Mouse (Mus musculus): ENCODE measurements at regions not wholly inside any gene's neighbourhood (a gene's known extent, or its start where the extent isn't known, plus 50 kb on each side); places are given as distances from the start of the nearest gene placed in this dataset.

DNA sequence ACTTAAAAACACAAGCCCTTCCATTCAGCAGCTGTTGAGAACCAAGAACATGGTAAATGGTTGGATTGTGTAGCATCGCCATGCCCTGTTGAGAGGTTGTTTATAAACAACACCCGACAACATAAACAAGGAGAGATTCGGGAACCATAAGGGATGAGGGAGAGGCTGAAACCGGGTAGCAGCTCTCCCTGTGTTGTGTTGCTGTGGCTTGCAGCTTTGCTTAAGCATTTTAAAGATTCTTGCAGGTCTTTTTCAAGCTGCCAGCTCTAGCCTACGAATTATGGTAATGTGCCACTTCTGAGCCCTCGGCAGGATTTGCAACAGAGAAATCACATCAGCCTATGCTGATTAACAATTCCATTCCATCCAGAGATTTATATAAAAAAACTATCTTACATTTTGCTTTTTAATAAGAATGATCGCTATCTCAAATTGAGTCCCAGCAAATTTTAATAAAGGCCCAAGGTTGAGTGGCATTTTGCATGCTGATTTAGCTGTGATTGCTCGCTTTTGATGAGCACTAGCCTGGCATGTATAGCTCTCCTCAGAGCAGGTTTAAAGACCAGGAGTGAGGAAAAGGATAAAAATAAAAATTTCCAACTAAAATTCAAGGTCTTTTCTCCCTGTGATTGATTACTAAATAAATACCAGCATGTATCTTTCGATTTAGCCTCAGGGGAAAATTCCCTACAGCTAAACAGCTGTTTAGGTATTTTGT lies 445.7 kb upstream of the 4930412O13Rik start:
- DNase-seq (ENCODE audit: low read depth, low spot score) = no peak

DNA sequence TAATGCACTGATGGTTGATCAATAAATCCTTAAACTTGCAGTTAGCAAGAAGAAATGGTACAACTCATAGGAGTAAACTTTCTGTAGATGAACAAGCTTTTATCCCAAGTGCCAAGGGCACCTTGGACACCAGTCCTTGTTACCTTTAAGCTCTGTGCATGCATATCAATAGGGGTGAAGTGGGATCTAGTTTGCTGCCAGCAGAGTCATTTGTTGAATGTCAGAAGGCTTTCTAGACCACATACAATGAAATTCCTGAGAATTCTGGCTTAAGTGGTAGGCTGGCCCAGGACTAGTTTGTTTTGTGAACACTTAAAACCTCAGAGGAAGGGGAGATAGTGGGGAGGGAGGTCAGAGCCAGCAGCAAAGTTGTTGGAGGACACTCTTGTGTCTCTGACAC lies 437.9 kb upstream of the 4930412O13Rik start:
- DNase-seq (ENCODE audit: low read depth, low spot score) = no peak

- peak; percentile 26 for DNase-seq (ENCODE audit: low read depth, low spot score)
Observed at GRCm38 (mm10) chr2:9445826-9446225, 435.2 kb upstream of the 4930412O13Rik start.

- DNase-seq (ENCODE audit: low read depth, low spot score) = no peak
Observed at GRCm38 (mm10) chr2:9464413-9464812, 416.6 kb upstream of the 4930412O13Rik start.

GRCm38 (mm10) chr2:9464818-9465217 lies 416.2 kb upstream of the 4930412O13Rik start:
- DNase-seq (ENCODE audit: low read depth, low spot score) = no peak

GRCm38 (mm10) chr2:9467573-9467972 lies 413.5 kb upstream of the 4930412O13Rik start:
- no peak for DNase-seq (ENCODE audit: low read depth, low spot score)

- DNase-seq (ENCODE audit: low read depth, low spot score) = no peak
Observed at GRCm38 (mm10) chr2:9468651-9469050, 412.4 kb upstream of the 4930412O13Rik start.

DNA sequence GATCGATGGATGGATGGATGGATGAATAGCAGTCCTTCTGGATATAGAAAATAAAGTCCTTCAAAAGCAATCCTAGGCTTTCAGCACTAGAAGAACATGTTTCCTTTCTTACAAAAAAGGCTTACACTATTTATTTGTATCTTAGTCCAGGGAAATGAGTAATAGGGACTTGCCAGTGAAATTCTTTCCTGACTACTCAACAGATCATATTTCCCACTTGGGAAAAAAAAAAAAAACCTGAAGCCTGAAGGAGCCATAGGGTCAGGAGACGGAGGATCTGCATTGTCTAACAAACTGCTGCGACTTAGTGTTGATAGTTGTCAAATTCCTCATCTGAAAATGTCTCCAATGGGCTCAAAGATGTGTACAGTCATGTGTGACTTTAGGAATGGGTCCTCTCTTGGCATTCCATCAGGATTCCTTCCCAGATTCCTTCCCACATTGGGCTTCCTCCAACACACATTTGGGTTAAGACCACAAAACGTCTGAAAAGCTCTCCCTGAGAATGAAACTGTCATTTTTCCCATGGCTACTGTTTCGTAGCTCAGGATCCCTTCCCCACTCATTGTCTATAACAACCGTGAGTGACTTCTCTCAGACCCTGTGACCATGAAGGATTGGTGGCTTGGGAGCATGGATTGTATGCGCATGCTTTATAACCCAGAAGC lies 399.2 kb upstream of the 4930412O13Rik start:
- DNase-seq (ENCODE audit: low read depth, low spot score) = no peak

DNA sequence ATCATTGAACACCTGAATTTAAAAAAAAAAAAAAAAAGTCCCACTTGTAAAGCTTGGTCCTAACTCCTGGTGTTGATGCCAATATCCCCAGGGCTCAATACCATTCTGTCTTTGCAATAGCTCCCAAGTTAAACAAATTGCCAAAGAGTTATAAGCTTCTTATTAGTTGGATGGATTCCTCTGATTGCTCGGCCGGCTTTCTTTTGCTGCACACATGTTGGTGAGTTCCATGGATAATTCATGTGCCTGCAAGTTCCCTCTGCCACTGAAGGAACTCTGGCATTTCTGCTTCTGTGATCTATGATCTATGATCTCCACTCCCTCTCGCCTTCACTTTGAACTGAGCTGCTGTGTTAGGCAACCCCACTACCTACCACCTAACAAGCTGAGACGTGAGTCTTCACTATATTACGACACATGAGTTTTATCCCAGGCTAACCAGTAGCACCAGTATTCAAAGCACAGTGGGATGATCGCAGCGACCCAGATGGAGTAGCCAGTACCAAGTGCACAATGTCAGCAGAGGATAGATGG lies 393.6 kb upstream of the 4930412O13Rik start:
- no peak for DNase-seq (ENCODE audit: low read depth, low spot score)

- no peak for DNase-seq (ENCODE audit: low read depth, low spot score)
Observed at GRCm38 (mm10) chr2:9493606-9494145, 387.4 kb upstream of the 4930412O13Rik start.

DNA sequence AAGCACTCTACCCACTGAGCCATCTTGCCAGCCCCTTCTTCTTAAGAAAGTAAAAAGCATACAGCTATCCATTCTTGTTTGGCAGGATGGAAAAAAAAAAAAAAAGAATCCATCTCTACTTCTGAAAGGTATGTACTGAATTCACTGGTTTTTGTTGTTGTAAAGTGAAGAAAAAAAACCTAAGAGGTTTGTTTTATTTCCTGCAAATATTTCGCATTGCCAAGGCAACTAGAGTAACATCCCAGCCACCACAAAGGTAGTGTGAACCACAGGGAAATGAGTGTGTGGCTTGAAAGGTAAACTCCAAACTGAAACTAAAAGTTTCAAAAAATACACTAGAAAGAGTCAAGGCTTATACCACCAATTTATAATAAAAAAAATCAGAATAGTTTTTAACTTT lies 361.0 kb upstream of the 4930412O13Rik start:
- no peak for DNase-seq (ENCODE audit: low read depth, low spot score)

GRCm38 (mm10) chr2:9525910-9526309 lies 355.1 kb upstream of the 4930412O13Rik start:
- DNase-seq (ENCODE audit: low read depth, low spot score) = no peak

DNA sequence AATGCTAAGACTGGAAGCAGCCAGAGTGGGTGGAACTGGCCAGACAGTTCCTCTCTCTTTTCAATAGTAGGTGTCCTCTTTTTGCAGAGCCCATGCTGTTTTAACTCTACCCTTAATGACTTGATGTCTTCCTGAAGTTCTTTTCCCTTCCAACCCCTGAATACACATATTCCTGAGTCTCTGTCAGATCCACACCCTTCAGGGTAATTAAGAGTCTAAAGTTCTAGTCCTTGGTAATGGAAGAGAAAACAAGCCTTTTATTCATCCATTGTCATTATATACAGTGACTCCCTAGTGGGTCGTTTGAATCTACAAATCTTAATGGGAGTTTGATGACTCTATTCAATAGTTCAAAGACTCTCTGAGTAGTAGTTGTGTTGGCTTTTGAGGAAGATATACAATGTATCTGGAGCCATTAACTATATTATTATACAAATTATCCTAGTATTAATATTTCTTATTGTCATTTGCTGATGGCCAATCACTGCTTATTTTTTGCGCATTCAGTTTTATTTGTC lies 345.9 kb upstream of the 4930412O13Rik start:
- no peak for DNase-seq (ENCODE audit: low read depth, low spot score)

GRCm38 (mm10) chr2:9547771-9548590 lies 333.1 kb upstream of the 4930412O13Rik start:
- no peak for DNase-seq (ENCODE audit: low read depth, low spot score)

- no peak for DNase-seq (ENCODE audit: low read depth, low spot score)
Observed at GRCm38 (mm10) chr2:9553313-9553712, 327.7 kb upstream of the 4930412O13Rik start.

DNA sequence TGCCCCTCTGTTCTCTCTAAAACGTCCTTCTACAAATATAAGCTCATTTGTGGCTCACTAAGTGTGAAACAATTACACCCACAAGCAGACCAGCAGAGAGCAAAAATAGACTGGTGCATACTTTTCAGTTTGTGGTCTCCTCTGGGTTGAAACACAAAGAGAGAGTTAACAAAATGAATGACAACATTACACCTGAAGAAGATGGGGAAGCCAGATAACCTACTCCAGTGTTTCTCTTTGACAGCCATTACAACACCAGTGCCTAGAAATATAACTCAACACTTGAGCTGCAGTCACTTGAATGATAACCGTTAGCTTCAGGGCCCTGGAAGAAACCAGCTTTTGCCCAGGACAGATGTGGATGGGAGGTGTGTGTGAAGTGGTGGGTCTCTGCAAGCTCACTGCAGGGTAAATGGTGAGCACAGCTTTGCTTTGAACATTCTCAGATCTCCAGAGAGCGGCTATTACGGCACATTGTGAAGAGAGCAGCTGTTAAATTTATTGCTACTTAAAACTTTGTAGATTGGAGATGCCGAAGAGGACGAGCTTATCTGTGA lies 316.5 kb upstream of the 4930412O13Rik start:
- DNase-seq (ENCODE audit: low read depth, low spot score) = no peak

GRCm38 (mm10) chr2:9569220-9569619 lies 311.8 kb upstream of the 4930412O13Rik start:
- no peak for DNase-seq (ENCODE audit: low read depth, low spot score)

GRCm38 (mm10) chr2:9574196-9574595 lies 306.9 kb upstream of the 4930412O13Rik start:
- no peak for DNase-seq (ENCODE audit: low read depth, low spot score)

GRCm38 (mm10) chr2:9574651-9575050 lies 306.4 kb upstream of the 4930412O13Rik start:
- DNase-seq (ENCODE audit: low read depth, low spot score) = no peak

GRCm38 (mm10) chr2:9577868-9578267 lies 303.2 kb upstream of the 4930412O13Rik start:
- DNase-seq (ENCODE audit: low read depth, low spot score) = no peak

DNA sequence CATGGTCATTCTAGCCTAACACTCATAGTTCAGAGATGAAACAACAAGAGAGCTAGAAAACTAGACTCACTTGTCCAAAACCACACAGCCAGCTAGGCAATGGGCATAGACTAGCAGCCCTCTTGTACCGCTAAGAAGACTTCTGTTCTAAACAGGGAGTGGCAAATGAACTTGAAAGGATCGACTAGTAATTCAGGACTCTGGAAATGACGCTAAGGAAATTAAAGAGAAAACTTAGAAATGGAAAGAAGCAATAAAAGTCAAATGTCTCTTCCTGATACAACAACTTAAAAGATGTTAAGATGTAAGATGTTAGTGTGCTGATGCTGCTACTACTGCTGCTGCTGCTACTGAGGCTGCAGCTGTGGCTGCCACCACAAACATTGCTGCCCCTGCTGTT lies 293.7 kb upstream of the 4930412O13Rik start:
- DNase-seq (ENCODE audit: low read depth, low spot score) = no peak

All from WW6 (cell line).